Mouse (Mus musculus) kidney, adult 2 months (tissue): ENCODE measurements around the gene Krt84.
"Not testable (repeated sequence)": the region's sequence is repeated elsewhere in the genome, so short reads cannot be mapped to it uniquely, and the experiment has no call there.

Experiments
- CTCF ChIP-seq: fragments of 200-500 bp; conservative IDR thresholded peaks from 2 replicates; pipeline ENCODE4 v1.5.1; 2011; ENCODE audit warnings: low read depth, mild to moderate bottlenecking, control low read depth, low read length, moderate library complexity, mixed read lengths; ENCODE audit not compliant: insufficient read depth, insufficient read length
- POLR2A ChIP-seq: fragments of 200-500 bp; IDR thresholded peaks from one replicate; pipeline ENCODE4 v1.6.1; 2011; ENCODE audit warnings: low read depth, low read length, control low read depth

DNA sequence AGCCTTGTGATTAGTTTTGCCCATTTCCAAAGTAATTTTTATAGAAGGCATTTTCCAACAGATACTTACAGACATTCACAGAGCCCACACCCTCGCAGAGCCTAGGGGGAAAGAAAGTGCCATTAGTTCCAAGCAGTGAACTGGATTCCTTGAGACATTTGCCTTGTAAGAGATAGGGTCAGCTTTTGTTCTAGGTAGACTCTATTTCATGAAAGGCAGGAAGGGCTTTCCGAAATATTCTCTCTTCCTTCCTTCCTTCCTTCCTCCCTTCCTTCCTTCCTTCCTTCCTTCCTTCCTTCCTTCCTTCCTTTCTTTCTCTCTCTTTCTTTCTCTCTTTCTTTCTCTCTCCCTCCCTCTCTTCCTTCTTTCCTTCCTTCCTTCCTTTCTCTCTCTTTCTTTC lies 15.5 kb downstream of the Krt84 start, which contains the start of gene Gm49425:
- not testable (repeated sequence) for TF ChIP-seq CTCF, POLR2A
